Mouse (Mus musculus) hematopoietic stem cell, adult 5-6 weeks (primary cell): ENCODE results near the gene Pmepa1. TPM values are rescaled to one million over a fixed set of nuclear protein-coding genes. Genes with fewer than 3 reads are reported as not detected.

Source experiments
- ATAC-seq, 2 experiments: fragments of 125-278 bp in 1 of 2; replicated peaks in 1 of 2; 2 replicates each; pipeline ENCODE4 v1.8.0; 2016 to 2017; ENCODE audit warnings: inconsistent platforms in 2 of 2, mild to moderate bottlenecking in 2 of 2, moderate number of reproducible peaks in 2 of 2, low read depth in 1 of 2, moderate TSS enrichment in 1 of 2; ENCODE audit not compliant: low FRiP score in 2 of 2, poor library complexity in 2 of 2, severe bottlenecking in 2 of 2, insufficient read depth in 1 of 2, low TSS enrichment in 1 of 2
- total RNA-seq: library from RNA; stranded (forward); fragments of 172-1452, 232-1000 nt; gene quantifications from 2 replicates; pipeline ENCODE4 v1.2.3, GENCODE M21; 2017

Pmepa1 gene
- total RNA-seq: 0.40 TPM in 1 of 2 replicates, not detected in the other

DNA sequence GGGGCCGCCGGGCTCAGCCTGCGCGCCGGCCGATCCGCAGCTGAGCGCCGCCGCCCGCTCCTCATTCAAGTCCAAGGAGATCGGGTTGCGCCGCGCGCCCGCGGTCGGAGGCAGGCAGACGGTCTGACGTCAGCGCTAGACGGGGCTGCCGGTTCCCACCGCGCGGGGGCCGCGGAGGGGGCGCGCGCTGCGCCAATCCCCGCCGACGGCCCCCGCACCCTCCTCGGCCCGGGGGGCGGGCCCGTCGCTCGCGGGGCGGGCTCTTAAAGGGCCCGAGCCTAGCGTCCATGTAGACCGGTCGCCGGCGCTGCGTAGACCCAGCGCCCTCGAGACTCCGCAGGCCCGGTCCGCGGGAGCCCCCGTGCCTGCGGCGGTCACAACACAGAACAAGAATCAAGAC lies at the start of gene Pmepa1:
Gene Pmepa1, minus strand, starts transcription at position 125 of the 400 bp plus-strand sequence.
- ATAC-seq: peak; percentile 51 to 81

- no peak for ATAC-seq
These were observed 45.4 kb upstream of the Pmepa1 start for GRCm38 (mm10) chr2:173321754-173322153.

DNA sequence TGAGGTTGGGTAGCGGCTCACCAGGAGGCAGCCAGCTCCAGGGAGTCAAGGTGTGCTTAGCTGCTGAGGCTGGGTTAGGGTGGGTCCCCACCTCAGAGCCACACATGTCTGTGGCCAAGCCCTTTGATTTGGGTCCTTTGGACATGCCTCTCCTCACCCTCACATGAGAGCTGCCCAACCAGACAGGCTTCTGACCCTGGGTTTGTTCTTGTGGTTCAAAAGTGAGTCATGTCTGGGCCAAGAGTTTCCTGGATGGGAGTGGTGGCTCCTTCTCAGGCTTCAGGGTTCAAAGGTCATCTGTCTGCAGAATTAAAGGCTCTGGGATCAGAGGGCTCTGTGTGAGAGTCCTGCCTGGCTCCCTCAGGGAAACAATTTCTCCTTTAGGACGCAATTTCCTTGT lies 44.9 kb upstream of the Pmepa1 start:
- ATAC-seq: no peak

GRCm38 (mm10) chr2:173314291-173314690 lies 38.0 kb upstream of the Pmepa1 start:
- ATAC-seq: no peak

GRCm38 (mm10) chr2:173308486-173308885 lies 32.2 kb upstream of the Pmepa1 start:
- no peak for ATAC-seq

DNA sequence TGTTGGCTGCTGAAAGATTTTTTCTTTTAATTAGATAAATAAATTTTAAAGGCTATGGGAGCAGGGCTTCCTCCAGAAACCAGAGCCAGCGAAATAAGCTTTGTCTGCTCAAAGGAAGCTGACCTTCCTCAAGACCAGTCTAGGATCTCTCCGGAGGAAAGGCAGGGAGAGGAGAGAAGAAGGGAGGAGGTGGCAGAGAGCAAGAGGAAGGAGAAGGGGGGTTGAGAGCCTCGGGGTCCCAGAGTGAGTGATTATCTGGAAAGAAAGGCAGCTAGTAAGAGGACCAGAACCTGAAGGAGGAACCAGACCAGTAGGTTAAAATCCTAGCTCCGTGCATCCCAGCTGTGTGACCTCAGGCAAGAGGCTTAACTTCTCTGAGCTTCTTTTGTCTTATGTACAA lies 31.7 kb upstream of the Pmepa1 start:
- ATAC-seq: no peak

GRCm38 (mm10) chr2:173307561-173307960 lies 31.2 kb upstream of the Pmepa1 start:
- peak; percentile 54 to 67 for ATAC-seq

GRCm38 (mm10) chr2:173306734-173307525 lies 30.6 kb upstream of the Pmepa1 start:
- peak; percentile 75 to 85 for ATAC-seq

DNA sequence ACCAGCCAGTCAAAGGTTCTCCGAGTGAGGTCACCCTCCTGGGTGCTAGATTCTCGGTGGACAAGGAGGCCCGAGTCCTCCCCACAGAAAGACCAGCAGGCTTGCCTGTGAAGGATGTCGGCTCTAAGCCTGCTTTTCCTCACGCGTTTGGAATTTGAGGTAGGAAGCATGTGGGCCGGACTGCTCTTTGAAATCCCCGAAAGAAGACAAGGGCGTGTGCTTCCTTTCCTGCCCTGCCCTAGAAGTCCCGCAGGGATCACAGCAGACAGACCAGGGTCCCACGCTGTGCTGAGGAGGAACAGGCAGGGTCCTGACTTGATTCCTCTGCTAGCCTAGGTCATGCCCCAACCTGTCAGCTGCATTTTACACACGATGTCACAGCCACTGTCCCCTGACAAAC lies 28.7 kb upstream of the Pmepa1 start:
- ATAC-seq: no peak

DNA sequence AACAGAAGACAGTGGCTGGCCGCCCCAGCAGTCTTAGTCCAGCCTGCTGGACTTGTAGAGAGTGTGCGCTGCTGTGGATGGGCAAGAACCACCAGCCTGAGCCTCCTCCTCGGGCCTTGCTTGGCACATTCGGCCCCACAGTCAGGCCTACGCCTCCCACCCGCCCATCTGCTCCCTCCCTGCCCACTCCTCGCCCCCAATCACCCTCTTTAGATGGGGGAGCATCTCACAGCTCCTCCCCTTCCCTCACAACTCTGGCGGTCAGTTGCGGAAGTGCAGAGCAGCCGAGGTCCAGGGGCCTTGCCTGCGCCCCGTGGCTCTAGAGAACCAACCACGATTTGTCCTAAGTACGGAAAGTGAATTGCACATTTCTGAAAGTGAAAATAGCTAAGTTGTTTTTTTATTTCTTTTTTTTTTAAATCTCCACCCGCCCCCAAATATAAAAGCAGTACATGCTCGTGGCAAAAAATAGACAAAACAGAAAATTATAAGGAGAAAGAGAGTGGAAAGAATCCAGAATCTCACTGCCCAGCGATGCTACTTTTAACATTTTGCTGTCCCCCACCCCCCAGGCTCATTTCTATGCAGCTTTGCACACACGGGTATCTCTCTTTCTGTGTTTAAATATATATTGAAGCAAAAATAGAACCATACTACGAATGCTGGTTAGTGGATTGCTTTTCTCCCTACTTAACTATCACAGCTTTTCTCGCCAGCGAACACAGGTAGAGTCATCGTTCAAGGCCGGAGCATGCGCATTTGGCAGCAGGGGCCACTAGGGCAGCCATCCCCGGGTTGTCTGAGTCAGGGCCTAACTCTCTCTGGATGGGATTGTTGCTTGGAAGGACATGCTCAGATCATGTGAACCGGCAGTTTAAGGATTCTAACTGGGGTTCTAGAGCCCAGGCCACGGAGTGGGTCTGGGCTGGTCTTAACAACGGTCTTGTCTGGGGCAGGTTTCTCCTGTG lies 24.6 kb upstream of the Pmepa1 start:
- no peak for ATAC-seq

GRCm38 (mm10) chr2:173296408-173296807 lies 20.1 kb upstream of the Pmepa1 start:
- ATAC-seq: no peak

- ATAC-seq: no peak
These were observed 16.7 kb upstream of the Pmepa1 start for GRCm38 (mm10) chr2:173293042-173293441.

GRCm38 (mm10) chr2:173292551-173292950 lies 16.2 kb upstream of the Pmepa1 start:
- ATAC-seq: no peak

GRCm38 (mm10) chr2:173290981-173291380 lies 14.6 kb upstream of the Pmepa1 start:
- ATAC-seq: no peak

DNA sequence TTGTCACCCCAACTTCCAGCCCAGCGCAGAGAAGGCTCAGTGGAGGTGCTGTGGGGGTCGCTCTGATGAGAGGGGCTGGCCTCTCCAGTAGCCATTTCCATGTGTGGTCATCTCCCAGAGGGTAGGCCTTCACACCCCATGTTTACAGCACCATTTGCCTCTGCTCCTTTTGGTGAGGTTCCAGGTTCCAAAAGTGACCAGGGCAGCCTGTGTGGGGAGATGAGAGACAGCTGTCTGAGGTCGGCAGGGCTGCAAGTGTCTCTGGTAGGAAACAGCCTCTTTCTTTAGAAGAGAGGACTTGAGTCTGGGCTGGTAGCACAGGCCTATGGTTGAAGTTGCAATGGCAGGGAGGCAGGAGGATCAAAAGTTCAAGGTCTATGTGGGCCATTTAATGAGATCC lies 13.6 kb upstream of the Pmepa1 start:
- no peak for ATAC-seq

GRCm38 (mm10) chr2:173285816-173286538 lies 9.6 kb upstream of the Pmepa1 start:
- no peak for ATAC-seq

DNA sequence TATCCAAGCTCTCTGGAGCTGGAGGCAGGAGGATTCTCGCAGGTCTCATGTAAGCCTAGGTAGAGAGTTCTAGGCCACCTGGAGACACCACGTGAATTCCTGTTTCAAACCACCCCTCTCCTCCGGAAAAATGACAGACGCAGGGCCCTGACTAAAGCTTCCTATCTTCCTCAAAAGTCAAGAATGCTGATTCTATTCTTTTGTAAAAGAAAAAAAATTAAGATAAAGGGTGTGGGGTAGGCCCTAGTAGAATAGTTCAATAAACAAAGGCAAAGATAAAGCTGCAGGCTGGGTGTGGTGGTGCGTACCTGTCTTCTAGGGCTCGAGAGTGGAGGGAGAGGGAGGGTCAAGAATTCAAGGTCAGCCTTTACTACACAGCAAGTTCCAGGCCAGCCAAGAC lies 8.4 kb upstream of the Pmepa1 start:
- ATAC-seq: no peak

- ATAC-seq: no peak
These were observed 5.9 kb upstream of the Pmepa1 start for GRCm38 (mm10) chr2:173282191-173282590.
